Mouse (Mus musculus) heart, adult 2 months (tissue): Measurements from ENCODE around the gene Emc3.

Experiments
- CTCF ChIP-seq: fragments of 200-600 bp; IDR thresholded peaks from 2 replicates; pipeline ENCODE4 v1.8.1; 2022; ENCODE audit warnings: antibody characterized with exemption, mild to moderate bottlenecking, moderate library complexity
- EP300 ChIP-seq: fragments of 200-500 bp; IDR thresholded peaks from 2 replicates; pipeline ENCODE4 v1.6.1; 2011; ENCODE audit warnings: low read depth, low read length, control low read depth; ENCODE audit not compliant: insufficient read depth

DNA sequence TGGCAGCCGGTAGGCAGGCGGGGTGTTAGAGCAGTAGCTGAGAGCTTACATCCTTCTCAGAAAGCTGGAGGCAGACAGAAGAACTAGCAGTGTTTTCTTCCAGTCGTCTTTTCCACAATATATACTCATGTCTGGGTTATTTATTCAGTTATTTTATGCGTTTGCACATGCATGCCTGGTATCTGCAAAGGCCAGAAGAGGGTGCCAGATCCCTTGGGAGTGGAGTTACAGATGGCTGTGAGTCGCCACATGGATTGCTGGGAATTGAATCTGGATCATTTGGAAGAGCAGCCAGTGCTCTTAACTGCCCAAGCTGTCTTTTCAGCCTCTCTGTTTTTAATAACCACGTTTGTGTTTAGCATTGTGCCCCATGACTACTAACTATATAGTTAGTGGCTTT, 10.2 kb upstream of the Emc3 start:
- no peak for TF ChIP-seq CTCF
- TF ChIP-seq EP300 = no peak
